Mouse (Mus musculus): Measurements from ENCODE around the gene Rab6a.

GRCm38 (mm10) chr7:100678948-100679880 is 72.0 kb downstream of the Rab6a start:
- TF ChIP-seq CTCF (IDR thresholded peaks at IDR 0.05; ENCODE audit: low read depth, low read length) (no peak), EP300 (IDR thresholded peaks at IDR 0.05; ENCODE audit: insufficient read depth, low read depth, low read length) (no peak)

Data from ES-Bruce4 (cell line).